Mouse (Mus musculus) embryo, embryonic 10.5 days (tissue): ENCODE results near the gene Slc9a1.

Experiments
- DNase-seq: peaks from one replicate; pipeline ENCODE4 v3.0.0-alpha.2; 2015; ENCODE audit warnings: low spot score

Gene Slc9a1

DNA sequence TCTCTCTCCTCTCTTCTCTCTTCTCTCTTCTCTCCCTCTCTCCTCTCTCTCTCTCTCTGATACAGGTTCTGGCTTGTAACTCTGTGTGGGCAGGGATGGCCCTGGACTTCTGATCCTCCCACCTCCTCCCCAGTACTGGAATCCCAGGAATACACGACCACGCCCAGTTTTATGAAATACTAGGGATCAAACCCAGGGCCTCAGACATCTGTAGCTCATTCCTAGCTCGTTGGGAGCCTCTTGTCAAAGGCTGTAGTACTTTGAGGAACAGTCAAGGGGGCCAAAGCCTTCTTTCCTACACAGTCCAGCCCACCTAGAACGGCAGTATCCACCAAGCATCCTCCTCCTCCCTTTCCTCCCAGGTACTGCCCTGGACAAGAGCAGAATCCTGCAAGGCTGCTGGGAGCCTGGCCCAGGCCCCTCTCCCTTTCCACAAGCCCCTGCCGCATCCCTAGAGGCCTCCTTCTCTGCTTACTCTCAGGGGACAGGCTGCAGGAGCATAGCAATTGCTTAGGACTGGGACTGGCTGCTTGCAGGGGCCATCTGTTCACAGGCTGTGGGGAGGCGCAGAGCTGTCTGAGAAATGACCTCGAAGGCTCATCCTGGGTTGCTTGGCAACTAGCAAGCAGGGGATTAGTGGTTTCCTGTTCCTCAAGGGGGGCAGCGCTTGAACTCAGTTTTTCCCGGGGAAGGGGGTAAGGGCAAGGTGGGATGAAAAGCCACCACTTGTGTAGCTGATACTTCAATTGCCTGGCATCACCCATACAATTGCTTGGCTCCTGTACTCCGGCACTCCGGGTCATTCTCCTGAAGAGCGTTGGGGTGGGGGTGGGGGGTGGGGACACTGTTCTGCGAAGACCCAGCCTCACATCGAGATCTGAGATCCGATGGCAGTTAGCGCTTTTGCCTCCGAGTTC is 70.2 kb downstream of the Slc9a1 start:
- peak; percentile 89 for DNase-seq

DNA sequence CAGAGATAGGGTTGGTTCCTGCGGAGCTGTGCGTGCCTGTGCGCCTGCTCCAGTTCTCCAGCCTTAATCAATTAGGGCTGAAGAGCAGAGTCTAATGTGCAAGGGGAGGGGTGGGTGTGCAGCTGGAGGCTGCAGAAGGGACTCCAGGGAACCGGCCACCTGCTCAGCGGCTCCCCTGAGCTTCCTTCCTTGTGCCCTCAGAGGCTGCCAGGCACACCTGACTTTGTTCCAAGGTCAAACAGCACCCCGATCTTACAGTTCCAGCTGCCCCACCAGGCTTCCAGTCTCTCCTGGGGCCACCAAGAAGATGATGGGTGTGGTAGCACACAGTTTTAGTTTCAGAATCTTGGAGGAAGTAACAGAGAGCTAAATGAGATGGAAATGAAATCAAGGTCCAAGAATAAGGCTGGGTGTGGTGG is 70.9 kb downstream of the Slc9a1 start:
- peak; percentile 66 for DNase-seq

DNA sequence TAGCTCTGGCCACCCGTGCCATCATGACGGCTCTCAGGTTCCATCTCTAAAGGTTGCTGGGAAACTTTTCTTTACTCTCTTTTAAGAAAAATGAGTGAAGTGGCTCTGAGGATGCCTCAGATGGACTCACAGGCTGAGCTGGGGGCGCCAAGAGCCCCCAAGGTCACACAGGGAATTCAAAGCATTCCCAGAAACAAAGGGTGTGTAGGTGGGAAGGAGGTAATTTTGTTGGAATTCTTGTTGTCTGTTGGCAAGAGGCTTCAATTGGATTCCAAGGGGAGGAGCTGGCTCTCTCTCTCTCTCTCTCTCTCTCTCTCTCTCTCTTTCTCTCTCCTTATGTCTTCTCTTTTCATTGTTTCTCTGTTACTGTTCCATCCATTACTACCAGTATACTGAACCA is 72.7 kb downstream of the Slc9a1 start:
- no peak for DNase-seq

DNA sequence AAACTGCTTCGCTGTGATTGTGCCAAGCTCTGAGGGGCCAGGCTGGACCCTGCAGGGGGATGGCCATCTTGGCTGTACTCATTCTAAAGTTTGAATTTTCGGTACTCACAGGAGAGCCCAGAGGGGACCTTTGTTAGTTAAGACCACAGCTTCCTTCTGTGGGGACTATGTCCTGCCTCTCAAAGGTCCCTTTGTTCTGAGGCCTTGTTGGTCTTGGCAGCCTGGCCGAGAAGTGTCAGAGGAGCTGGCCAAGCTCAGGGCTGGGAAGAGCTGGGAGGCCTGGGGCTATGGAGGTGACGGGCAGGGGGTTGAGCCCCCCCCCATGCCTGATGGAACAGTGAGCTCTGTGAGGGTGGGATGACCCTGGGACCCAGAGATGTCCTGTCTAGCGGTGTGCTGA is 73.6 kb downstream of the Slc9a1 start:
- DNase-seq, result no peak

DNA sequence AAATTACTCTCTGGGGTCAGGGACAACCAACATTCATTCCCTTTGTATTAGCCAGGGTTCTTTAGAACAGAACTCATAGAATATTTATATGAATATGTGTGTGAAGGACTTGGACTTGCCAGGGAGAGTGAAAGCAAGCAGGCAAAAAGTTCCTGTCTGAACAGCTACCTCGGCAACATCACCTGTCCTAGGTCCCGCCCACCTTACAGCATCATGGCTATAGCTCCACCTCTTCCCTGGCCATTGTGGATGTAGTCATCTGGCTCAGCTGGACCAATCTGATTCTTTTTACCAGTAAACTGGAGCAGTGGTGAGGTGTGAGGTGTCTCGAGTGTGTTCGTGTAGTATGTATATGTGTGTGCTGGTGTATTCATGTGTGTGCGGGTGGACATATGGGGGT is 76.2 kb downstream of the Slc9a1 start:
- no peak for DNase-seq

DNA sequence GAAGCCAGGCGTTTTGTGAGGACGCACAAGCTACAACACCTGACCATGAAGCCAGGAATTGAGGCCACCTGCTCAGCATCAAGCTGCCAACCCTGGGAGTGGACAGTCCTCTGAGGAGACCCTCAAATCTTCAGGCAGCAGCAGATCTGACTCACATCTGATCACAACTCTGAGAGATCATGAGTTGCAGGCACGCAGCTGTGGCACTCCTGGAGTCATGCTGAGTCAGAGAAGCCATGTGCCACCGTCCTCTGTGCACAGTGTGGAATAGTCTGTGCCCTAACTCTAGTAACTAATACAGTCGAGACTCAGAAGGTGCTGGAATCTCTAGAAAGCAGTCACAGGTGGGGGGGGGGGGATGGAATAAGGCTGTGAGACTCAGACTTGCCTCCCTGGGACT is 77.9 kb downstream of the Slc9a1 start:
- no peak for DNase-seq

DNA sequence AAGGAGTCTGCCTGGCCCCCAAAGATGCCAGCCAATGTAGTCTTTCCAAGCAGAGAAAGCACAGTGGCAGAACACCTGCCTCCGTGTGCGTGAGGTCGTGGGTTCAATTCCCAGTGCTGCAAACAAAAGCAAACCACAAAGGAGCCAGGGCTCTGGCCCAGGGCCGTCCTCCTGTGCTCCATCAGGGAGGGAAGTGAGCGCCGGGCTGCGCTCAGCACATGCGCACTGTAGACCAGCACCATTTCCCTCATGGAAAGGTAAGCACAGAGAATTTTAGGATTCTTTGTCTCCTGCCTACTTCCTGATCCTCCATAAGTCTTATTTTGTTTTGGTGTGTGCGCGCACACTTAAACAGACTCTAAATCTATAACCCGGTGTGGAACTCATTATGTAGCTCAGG is 78.5 kb downstream of the Slc9a1 start:
- DNase-seq, result no peak

DNA sequence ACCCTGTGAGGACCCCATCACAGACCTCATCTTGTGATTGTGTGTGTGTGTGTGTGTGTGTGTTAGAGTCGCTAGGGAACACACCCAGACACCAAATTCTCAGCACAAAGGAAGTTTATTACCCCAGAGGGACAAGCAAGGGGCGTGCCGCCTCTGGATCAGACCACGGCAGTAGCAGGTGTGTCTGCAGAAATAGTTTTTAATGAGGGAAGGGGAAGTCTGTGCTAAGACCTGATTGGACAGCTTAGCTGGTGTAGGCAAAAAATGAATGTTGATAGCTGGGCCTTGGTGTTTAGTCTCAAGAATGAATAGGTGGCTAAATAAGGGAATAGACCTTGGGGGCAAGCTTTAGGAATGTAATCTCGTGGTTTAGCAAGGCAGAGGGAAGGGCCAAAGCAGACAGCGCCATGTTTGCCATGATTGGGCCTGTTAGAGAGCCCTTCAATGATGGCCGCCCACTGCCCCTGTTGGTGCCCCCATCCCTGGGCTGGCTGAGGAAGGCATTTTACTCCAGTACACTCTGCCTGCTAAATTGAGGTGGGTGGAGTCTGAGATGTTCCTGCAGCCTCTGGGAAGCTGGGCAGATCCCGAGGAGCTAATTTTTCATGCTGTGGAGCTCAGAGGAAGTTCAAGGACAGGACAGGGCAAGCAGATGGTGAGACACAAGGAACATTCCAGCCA is 79.3 kb downstream of the Slc9a1 start:
- DNase-seq, result no peak

DNA sequence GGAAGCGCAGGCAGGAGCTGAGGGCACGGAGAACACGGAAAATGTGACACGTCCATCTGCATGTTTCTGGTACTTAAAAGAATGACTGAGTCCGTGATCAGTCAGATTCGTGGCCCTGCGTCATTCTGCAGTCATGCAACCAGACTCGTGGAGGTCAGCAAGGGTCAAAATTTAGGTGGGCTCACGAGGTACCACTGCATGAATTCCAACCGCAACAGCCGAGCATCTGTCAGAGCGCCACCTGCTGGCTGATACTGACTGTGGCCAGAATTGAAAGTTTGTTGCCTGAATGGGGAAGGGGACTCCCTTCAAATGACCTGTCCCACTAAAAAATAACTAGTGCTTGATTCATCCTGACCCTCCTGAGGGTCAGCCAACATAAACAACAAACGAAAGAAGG is 80.2 kb downstream of the Slc9a1 start:
- DNase-seq, result peak; percentile 83

DNA sequence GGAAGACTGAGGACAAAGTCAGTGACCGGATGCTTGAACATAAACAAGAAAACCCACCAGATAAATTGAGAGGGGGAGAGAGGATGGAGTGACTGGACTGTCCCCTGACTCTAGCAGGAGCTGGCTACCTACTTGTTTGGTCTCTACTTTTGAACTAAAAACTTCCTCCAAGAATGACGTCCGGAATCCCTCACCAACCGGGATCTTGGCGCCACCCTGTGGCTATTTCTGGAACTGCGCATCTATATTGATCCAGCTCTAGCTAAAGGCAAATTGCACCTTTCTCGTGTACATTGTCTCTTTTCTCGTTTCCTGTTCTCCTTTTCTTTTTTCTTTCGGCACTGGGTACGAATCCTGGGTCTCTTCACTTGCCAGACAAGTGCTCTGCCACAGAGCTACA is 82.0 kb downstream of the Slc9a1 start:
- DNase-seq, result peak; percentile 94

DNA sequence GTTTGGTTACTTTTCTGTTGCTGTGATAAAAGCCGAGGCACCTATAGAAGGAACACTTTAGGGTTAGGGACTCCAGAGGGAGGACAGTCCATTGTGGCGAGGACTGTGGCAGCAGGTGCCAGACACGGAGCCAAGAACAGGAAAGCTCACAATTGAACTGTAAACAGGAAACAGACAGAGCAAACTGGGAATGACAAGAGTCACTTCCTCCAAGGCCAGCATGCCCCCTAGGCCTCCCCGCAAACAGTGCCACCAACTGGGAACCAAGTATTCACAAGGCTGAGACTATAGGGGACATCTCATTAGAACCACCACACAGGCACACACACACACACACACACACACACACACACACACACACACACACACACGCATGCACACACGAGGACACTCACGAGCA is 82.9 kb downstream of the Slc9a1 start:
- DNase-seq, result no peak

DNA sequence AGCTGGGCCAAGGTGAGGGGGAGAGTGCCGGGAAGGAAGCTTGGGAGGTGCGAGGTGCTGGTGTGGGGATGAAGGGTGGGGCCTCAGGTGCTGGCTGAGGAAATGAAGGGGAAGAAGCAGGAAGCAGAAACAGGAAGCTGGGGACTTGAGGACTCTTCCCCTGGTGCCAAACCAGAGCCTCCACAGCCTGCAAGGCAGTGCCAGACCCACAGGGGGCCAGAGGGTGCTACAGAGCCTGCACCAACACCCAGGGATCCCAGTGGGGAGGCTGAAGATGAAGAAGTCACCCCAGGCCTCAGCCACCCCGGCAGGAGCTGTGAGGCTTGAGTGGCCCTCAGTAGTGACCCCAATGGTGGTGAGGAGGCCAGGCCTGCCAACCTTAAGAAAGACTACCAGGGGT is 88.5 kb downstream of the Slc9a1 start:
- no peak for DNase-seq

DNA sequence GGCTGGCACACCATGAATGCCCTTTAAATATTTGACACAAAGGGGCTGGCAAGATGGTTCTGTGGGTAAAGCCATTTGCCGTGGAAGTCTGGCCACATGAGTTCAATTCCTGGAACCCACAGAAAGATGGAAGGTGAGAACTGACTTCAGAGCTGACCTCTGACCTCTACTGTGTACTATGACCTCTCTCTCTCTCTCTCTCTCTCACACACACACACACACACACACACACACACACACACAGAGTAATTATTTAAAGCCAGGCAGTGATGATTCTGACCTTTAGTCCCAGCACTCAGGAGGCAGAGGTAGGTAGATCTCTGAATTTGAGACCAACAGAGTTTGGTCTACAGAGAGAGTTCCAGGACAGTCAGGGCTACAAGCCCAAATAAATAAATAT is 90.5 kb downstream of the Slc9a1 start:
- no peak for DNase-seq

DNA sequence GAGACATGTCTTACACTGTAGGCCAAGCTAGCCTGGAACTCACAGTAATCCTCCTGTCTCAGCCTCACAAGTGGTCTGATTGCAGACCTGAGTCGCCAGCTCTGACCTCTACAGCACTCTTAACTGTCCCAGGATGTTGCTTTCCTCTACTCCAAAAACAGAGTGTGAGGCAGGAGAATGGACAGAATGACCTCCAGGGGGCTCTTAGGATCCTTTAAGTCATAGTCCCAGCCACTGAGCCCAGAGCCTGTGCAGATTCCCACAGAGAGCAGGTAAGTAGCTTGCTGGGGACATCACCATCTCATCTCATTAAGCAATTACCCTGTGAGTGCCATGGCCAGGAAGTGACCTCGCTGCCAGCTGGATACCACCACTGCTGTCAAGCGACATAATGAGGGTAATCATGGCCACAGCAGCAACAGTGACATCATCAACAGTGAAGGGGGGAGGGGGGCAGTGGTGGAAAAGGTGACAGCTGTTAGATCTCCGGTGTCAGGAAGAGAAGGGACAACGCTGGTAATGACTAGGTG is 91.4 kb downstream of the Slc9a1 start:
- no peak for DNase-seq

DNA sequence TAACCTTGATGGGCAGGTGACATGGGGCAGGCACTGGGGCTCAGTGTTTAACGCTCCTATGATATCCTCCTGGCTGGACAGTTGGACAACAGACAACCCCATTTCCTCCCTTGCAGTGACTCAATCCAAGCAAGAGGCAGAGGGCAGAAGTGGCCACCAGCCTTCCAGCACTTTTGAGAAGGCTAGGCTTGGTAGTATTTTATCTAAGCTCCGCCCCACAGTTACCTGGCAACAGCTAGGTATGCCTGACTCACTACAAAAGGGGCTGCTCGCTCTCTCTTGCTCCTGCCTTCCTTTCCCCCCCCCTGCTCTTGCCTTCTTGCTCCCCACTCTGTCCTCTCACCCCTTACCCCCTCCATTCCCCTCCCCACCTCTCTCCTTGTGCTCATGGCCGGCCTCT is 91.9 kb downstream of the Slc9a1 start:
- DNase-seq, result no peak

DNA sequence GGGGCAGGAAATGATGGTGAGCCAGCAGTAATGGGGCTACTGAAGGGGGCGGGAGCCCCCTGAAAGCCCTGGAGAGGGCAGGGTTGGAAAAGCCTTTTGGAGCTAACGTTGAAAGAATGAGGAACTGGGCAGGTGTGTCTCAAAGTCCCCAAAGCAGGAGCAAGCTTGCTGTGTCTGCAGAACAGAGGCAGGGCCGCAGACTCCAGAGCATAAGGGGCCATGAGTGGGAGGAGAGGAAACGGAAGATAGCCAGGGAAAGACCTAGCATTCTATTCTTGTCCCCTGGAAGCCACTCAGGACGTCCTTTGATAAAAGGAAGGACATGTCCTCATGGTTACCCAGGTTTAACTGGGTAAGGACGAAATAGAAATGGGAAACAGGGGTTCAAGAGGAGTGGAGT is 93.7 kb downstream of the Slc9a1 start:
- no peak for DNase-seq

DNA sequence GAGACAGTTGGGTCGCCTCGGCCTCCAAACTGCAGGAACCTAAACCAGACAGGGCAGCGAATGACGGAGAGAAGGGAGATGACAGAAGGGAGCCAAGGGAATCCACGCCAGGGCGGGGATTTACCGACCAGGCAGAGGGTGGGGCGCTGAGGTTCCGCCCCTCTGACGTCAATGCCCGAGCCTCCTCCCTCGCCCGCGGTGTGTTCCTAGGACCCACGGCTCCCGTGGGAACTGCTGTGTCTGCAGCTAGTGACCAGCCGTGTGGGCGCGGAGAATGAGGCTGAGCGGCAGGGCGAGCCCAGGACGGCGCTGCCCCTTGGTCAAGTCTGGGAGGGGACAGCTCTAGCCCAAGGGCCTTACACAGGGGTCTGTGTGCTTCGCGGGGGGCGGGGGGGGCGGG is 98.6 kb downstream of the Slc9a1 start:
- DNase-seq, result peak; percentile 78

DNA sequence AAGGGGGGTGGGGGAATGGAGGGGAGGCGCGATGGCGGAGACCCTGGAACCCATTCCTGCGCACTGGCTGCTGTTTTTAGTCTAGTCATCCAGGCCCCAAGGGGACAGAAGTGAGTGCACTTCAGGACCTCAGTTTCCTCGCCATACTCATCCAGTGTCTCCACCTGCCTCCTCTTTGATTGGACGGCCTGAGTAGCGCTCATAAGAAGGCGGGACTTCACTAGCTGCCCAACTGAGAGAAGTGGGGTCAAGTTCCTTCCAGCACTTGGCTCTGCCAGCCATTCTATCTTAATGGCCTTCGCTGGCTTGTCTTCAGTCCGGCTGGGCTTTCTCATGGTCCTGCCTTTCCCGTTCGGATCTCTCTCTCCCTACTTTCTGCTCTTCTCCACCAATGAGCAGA is 99.6 kb downstream of the Slc9a1 start:
- DNase-seq, result peak; percentile 42

DNA sequence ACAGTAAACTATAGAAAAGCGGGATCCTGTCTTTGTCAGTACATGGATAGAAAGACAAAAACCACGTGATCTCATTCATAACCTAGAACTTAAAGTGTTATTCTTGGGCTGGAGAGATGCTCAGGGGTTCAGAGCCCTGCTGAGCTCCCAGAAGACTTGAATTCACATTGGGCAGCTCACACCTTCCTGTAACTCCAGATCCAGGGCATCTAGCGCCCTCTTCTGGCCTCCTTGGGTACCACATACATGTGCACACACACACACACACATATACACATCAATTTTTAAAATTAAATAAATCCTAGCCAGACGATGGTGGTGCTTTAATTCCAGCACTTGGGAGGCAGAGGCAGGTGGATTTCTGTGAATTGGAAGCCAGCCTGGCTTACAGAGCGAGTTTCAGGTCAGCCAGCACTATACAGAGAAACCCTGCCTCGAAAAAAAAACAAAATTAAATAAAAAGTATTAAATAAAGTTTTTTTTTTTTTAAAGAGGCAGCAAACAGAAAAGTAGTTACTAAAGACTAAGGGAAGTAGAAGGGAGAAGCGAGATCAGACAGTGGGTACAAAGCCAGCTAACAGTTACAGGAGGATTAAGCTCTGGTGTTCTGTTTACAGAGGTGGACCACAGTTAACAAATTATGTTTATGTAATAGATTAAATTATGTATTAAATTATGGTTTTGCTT is 101.8 kb downstream of the Slc9a1 start:
- DNase-seq, result no peak
